Mouse (Mus musculus): ENCODE data around the gene Fam178b.

- TF ChIP-seq TAL1 (conservative IDR thresholded peaks at IDR 0.05; ENCODE audit: low read depth, low read length) (no peak), CTCF (IDR thresholded peaks at IDR 0.05; ENCODE audit: low read depth, low read length) (no peak), GATA1 (IDR thresholded peaks at IDR 0.05; ENCODE audit: borderline replicate concordance, low read length) (no peak), GATA2 (IDR thresholded peaks at IDR 0.05; ENCODE audit: borderline replicate concordance, low read depth, low read length) (no peak)
Measured at GRCm38 (mm10) chr1:36575347-36575746, 107.6 kb downstream of the Fam178b start.

All from G1E (cell line).